Mouse (Mus musculus) testis, postnatal 14 days (tissue): ENCODE data around the gene Rasd1.

Source experiments
- DNase-seq: peaks from one replicate; pipeline ENCODE4 v3.0.0; 2021; ENCODE audit warnings: low spot score

The Rasd1 gene

DNA sequence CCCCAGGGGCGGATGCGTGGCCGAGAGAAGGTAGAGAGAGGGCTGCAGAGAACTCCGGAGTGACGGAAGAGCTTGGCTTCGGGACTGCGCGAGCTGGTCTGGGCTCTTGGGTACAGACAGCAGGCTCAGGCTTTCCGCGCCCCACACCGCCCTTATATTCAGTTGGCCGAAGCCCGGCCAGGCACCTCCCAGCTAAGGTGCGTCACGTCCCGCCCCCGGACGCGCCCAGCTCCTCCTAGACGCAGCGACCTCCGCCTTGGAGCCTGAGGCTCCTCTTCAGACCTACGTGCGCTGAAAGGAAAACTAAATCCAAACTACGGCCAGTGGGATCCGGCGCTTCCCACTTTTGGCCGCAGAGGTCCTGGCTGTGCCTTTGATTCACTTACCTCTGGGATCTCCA, at the start of gene Rasd1:
Gene Rasd1, minus strand, starts transcription at position 127 of the 400 bp plus-strand sequence.
- DNase-seq, result peak; percentile 87

DNA sequence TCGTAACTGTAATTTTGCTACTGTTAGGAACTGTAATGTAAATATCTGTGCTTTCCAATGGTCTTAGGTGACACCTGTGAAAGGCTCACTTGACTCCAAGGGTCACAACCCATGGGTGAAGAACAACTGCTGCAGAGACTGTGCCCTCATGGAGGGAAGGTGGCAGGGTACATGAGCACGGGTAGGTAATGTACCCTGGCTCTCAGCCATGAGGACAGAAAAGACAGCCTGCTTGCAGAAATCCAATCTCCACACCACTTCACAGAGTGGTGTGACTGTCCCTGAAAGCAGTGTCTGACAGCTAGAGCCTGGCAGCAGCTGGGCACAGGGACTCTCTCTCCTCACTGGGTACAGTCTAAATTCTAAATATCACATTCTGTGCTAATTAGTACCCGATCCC, 46.8 kb upstream of the Rasd1 start:
- no peak for DNase-seq

DNA sequence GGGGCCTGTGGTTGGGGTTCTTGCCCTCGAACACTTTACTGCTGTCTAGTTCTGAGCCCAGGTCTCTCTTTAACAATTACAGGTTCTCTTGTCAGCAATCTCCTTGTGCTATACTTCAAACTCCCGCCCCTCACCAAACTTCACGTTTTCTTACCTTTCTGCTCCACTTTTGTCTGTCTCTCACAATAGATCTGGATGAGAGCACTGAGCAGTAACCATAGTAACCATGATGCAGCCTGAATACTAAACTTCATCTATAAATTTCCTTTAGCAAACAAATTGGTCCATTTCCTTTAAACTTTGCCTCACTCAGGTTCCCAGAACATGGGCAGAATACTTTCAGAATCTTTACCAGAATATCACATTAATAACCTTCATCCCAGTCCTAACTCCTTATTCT, 44.7 kb upstream of the Rasd1 start:
- DNase-seq, result no peak

DNA sequence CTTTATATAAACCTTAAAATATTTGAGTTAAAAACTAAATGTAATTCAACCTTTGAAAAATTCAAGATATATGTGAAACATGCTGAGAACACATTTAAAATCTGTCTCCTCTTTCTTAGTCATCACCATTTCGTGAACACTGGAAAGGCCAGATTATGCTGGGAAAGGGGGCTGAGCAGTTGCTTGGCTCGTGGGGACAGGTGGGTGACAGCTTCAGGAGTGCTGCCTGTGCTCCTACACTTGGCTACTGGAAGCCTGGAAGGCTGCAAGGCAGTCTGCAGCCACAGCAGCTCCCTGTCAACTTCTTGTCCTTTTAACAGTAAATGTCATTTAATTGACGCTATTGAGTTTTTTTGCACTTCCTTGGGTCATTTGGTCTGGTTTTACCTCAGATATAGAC, 41.1 kb upstream of the Rasd1 start:
- DNase-seq, result no peak

DNA sequence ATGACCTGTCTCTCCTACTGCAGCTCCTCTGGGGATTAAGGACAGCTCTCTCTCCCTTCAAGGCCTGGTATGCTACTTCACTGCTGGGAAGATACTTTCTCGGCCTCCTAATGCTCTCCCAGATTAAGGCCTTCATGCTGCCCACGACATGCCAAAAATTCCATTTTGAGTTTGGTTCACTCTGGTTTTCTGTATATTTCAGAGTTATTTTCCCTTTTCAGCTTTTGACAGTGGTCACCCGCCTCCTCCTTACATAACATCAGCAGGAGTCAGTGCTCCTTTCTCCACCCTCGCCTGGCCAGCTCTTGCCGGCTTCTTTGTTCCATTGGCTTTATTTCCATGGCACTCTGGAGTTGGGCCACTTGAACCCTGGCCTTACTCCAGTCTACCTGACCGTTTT, 40.0 kb upstream of the Rasd1 start:
- DNase-seq, result no peak

DNA sequence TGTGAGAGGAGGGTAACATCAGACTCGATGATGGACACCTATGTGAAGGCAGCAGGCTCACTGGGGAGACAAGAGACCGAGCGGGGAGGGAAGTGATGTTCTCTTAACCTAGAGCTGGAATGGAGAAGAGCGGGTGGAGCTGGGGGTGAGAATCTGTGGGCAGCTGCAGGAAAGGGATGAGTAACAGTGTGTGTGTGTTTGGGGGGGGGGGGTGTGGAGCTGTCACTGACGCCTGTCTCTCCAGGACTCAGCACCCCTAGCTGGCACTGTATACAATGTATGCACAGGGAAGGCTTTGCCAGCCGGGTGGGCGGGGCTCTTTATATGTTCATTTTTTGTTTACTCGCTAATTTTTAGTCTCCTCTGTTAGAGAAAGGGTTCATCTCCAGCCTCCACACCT, 39.1 kb upstream of the Rasd1 start:
- DNase-seq, result peak; percentile 29

DNA sequence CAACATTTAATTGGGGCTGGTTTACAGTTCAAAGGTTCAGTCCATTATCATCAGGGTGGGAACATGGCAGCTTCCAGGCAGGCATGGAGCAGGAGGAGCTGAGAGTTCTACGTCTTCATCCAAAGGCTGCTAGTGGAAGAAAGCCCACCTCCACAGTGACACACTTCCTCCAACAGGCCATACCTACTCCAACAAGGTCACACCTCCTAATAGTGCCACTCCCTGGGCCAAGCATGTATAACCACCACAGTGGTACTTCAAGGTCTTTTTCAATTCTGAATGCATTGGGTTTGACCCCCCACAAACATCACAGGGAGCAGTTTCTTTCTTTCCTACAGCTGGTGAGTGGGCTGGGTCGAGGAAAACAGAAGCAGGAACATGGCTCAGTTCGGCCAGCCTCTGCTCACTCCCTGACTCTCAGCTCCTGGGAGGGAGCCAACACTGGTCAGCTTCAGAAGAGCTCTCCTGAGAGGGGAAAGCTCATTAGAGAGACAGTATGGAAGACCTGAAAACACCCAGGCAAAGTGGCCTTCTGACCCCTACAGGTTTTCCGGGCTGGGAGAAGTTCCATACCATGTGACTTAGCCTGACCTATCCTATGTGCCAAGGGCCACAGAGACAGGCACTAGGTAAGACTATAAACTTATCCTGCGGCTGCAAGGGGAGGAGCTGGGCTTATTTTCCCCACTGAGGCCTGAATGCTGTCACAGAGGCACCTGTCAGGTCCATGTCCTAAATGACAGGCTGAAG, 36.7 kb upstream of the Rasd1 start:
- no peak for DNase-seq

DNA sequence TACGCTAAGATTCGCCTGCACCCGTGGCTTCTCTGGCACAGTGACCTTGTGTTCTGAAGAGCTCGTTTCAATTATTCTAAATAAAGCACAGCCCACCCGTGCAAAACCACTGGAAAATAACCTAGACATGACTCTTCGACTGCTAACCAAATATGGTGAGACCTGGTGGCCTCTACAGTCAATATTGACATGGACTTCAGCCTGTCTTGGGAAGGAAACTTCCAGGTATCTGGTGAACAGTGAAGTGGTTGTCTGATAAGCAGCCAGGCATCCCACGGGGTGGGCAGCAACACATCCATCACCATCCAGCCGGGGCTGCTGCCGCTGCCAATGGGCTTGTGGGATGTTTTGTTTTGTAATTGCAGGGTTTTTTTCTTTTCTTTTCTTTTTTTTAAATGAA, 29.6 kb upstream of the Rasd1 start:
- no peak for DNase-seq

DNA sequence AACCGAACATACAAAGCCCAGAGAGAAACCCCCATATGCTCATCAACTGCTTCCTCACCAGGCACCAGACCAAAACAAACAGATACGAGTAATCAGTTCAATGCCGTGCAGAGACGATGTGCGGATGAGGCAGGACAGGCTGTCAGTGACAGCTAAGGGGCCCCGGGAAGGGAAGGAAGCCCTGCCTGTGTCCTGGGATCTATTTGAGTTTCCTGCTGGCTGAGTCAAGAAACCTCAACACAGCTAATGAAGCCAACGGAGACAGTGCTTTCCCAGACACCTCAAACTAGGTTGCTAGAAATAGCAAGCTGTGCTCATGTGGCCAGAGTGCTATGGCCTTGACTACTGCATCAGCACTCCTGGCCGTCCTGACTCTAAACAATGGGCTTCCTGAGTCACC, 26.6 kb upstream of the Rasd1 start:
- DNase-seq, result no peak

DNA sequence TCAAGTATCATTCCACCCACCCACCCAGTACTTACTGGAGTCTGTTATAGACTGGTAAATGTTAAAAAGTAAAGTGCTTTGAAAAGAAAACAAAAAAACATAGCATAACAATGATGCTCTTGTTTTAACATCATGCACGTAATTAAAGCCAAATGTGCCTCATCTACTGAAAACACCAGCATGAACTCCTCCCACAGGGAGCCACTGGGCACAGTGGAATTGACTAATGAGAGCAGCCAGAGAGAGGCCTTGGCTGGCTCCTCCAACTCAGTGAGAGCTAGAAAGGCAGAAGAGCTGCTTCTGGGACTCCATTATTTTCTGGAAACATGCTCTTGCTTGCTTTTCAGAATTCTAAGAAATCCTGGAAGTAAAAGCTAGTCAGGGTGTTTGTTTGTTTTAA, 24.7 kb upstream of the Rasd1 start:
- no peak for DNase-seq

DNA sequence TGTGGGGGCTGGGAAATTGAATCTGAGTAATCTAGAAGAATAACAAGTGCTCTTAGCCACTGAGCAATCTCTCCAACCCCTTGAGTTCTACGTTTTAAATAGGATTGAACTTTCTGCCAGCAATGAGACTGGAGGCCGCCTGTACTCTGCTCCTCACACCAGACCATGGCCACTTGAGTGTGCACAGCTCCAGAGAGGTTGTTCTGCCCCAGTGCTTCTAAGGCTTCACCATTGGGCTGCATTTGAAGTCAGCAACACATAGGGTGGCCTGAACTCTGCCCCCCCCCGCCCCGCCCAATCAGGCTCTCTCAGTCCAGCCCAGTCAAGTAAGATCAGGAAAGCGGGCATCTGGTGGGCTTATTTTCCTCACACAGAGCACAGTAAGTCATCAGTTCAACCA, 13.1 kb upstream of the Rasd1 start:
- DNase-seq, result no peak

DNA sequence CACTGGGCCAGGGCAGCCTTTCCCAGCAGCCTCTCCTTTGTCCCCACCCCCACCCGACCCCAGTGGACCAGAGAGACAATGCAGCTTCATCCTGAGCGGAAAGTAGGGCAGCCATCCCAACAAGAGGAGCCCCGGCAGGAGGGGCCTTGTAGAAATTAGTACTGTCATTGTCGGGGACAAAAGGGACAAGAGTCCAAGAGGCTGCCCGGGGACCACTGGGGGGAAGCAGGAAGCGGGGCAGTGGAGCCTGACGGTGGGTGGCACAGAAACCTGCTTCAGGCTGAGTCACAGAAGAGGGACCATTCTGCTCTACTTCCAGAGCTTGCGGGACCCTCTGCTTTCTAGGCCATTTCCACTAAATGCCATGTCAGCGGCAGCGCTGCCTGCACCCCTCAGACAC, 10.5 kb upstream of the Rasd1 start:
- DNase-seq, result no peak

DNA sequence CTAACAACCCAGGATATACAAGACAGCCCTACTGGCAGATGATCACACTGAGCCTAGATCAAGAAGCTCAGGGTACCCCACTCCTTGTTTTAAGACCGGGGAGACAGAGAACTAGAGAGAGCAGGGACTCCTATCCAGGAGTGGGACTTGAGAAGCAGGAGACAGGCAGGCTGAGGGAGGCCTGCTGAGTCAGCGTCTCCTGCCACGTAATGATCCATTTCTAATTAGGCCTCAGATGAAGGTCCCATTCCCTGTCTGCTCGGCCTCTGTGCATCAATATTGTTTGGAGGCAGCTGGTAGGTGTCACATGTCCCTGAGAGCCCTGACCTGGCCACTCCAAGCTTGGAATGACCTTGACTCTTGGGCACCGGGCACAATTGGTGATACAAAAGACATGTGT, 8.6 kb upstream of the Rasd1 start:
- no peak for DNase-seq

DNA sequence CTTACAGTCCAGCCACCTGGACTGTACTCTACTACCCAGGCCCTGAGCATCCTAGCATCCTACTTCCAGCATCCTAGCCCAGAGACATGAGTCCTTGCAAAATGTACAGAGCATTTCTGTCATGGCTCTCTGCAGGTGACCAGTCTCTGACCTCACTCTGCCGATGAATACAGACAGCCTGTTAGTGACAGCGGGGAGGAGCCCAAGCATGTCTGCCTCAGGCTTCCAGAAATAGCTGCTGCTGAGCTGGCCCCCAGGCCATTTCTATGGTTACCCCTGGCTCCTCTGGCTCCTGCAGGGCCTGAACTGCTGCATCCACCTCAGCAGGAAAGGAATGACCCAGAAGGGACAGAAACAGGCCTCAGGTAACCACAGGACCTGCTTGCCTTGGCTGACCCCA, 6.9 kb upstream of the Rasd1 start:
- DNase-seq, result no peak

DNA sequence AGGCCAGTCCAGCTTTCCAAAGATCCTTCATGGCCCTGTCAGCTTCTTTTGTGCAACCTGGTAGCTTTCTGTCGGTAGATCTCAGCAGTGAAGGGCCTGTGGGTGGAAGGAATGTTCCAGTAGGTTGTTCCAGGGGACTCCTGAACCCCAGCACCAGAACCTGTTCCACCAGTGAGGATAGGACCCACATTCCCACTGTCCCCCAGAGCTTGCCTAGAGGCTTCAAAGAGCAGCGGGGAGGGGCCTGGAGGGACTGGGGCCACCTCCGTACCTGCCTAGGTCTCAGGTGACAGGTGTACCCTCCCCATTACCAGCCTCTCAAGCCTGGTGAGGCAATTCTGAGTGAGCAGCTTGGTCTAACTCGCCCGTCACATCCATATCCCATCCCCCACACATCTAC, 6.0 kb upstream of the Rasd1 start:
- no peak for DNase-seq

DNA sequence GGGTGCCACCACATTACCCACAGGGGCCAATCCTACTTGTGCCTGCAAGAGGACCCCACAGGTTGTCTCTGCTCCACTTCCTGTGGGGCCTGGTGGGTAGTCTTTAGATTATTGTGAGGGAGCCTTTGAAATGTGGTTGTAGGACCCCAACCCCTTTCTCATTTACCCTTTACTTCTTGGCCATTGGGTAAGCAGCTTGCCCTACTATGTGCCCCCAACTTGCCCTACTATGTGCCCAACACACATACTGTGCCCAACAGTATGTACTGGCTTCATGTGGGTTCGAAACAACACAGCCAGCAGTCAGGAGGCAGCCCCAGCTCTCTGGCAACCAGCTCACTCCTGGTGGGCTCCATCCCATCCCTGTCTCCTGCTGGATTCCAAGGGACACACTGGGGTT, 3.0 kb upstream of the Rasd1 start:
- DNase-seq, result no peak

DNA sequence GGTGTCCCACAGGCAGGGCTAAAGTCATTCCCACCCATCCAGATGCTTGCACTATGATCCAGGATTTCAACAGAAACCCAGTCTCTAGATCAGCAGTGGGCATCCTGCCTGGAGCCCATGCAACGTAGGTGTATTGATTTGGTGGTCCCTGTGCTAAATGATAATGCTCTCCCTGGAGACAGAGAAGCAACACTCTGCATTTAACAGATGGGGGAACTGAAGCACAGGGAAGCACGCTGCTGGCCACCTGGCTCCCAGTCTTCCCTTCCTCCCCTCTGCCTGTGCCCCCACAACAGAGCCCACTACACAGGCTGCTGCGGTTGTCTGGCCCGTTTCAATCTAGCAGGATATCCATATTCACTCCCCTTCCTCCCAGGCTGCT, 1.3 kb upstream of the Rasd1 start:
- no peak for DNase-seq

DNA sequence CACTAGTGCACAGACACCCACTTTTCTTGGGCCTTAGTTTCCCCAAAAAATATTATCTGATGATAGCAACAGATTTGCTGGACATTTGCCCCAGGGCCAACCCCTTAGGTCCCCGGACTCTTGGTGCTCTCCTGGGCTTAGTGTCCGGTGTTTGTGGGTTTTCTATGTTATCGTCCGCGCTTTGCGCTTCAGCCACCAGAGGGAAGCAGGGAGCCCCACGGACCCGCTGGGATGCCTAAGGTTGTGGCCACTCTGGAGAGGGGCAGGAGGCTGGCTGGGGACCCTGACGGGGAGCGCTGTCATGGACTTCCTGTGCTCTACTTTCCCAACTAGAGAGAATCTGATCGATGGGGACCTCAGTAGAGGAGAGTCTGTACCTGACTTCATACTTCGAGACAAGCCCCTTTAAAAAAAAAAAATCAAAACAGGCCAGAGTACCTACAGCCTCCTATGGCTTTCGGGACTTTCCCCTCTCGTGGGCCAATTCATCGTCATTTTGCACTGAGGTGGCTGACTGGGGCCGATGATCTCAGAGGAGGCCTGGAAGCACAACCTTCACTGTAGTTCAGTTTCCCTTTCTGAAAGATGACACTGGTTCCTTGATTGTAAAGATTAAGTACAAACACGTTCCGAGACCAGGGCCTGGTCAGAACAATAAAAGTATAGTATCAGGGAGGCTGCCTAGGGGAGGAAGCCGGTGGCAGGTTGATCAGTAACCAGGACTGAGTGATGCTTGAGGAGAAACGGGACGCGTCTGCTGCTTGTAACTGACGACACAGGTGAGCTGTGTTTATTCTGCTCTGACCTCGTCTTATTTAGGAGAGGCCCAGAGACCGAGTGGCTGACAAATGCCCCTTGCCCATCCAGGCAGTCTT, 720 bp upstream of the Rasd1 start:
- DNase-seq, result peak; percentile 63

DNA sequence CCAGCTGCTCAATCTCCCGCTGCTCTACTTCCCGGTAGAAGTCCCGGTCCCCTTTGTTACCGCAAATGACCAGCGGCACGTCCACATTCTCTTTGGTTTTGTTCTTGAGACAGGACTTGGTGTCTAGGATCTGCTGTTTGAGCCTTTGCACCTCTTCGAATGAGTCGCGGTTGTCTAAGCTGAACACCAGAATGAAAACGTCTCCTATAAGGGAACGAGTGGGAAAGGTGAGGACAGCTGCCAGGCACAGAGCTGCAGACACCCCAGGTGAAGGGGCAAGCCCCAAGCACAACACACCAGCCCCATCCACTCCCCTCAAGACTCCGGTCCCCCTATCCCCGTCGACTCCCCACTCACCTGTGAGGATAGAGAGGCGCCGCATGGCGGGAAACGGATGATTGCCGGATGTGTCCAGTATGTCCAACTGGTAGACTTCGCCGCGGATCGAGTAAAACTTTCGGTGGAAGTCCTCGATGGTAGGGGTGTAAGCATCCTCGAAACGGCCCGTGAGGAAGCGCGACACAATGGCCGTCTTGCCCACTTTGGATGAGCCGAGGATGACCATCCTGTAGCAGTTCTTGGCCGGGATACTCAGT, 483 bp downstream of the Rasd1 start:
- DNase-seq, result no peak

DNA sequence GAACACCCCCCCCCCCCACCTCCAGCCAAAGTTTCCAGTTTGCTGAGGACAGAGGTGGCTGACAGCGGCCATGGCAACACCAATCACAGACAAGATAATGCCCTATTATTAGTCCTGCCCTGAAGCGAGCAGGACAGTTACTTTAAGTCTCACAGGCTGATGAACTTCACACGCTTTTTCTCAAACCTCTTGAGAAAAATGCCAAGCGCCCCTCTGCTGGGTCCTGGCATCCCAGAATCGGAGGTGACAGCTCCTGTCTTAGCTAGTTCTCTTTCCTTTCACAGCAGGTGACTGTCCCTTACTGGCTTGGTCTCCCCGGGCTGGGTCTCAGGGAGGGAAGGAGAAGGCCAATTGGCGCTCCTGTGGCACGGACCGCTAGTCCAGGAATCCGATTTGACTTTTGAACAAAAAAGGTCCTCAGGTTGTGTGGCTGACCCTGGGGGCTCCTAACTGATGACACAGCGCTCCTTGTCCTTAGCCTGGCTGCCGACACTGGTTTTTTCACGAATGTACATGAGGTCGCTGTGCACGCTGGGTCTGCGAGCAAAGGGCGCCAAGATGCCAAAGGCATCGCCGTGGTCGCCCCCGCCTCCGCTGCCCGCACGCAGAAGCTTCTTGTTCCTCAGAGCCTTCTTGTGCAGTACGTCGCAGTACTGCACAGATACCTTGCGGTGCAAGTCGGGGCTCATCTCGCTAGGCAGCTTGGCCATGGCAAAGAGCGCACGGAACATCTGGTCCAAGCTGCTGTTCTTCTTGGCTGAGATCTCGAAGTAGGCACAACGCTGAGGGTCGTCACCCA, 1.2 kb downstream of the Rasd1 start:
- DNase-seq, result no peak

DNA sequence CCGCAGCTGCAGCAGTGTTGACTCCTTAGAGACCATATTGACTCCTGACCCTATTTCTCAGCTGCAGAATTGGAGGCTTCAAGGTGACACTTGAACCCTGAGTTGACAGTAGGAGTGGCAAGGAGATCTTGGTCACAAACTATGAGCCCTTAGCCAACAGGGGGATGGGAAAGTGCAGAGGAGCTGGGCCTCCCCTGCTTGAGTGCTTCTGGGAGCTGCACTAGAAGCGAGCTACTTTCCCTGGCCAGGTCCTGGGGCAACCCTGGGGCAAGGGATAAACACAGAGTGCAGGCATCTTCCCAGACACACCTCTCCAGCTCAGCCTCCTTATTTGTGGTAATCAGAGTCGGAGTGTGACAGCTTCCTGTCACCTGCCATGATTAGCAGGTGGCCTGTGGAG, 2.2 kb downstream of the Rasd1 start:
- no peak for DNase-seq

DNA sequence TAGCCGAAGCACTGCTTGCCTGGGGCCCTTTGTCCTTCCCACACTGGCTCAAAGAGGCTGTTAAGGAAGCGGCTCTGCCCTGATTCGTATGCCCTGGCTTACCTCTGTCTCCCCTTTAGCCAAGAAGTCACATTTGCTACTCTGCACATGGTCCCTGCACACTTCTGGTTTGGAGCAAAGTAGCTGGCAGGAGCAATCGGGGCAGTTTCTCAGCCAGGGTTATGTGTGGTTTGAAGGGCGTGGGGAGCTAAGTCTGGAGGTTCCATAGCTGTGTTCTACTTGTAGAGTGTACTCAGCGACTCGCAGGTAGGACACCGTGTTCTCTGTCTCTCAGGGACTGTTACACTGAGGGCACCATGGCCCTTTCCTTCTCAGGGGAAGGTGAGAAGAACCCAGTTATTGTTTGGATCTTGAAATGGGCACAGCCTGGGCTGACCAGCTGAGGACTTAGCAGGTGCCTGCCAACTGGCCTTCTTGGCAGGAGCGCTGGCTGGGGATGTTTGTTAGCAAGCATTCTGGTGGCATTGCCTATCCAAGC, 3.3 kb downstream of the Rasd1 start:
- DNase-seq, result no peak
